Mouse (Mus musculus) G1E (cell line): ENCODE data around the gene Arcn1. TPM values are rescaled to one million over a fixed set of nuclear protein-coding genes. Genes with fewer than 3 reads are reported as not detected.

Experiments
- ATAC-seq: 2 replicates; pipeline ENCODE4 v1.8.0; 2016; ENCODE audit warnings: mild to moderate bottlenecking; ENCODE audit not compliant: insufficient number of reproducible peaks, poor library complexity, low FRiP score, severe bottlenecking; ENCODE audit errors: extremely low read depth
- DNase-seq: peaks from one replicate; pipeline ENCODE4 v3.0.0; 2012; ENCODE audit warnings: low spot score
- H3K27me3 ChIP-seq: 2 replicates; pipeline ENCODE4 v1.6.1; 2012; ENCODE audit warnings: mild to moderate bottlenecking, low read length, inconsistent platforms; ENCODE audit not compliant: insufficient read depth
- H3K36me3 ChIP-seq: replicated peaks from 2 replicates; pipeline ENCODE3; 2012; ENCODE audit warnings: mild to moderate bottlenecking, inconsistent platforms
- H3K4me1 ChIP-seq: 2 replicates; pipeline ENCODE4 v1.6.1; 2012; ENCODE audit warnings: low read depth, low read length, inconsistent platforms, mixed read lengths; ENCODE audit not compliant: insufficient read depth
- H3K4me3 ChIP-seq: 2 replicates; pipeline ENCODE4 v1.5.1; 2012; ENCODE audit warnings: low read depth, mild to moderate bottlenecking, inconsistent platforms, low read length, moderate library complexity, mixed read lengths
- H3K9me3 ChIP-seq: replicated peaks from 2 replicates; pipeline ENCODE4 v1.6.1; 2012; ENCODE audit warnings: inconsistent platforms
- CTCF ChIP-seq: IDR thresholded peaks from 2 replicates; pipeline ENCODE4 v1.5.1; 2012; ENCODE audit warnings: low read depth, low read length, inconsistent platforms, mixed read lengths
- GATA1 ChIP-seq: IDR thresholded peaks from 2 replicates; pipeline ENCODE4 v1.6.1; 2012; ENCODE audit warnings: borderline replicate concordance, low read length, inconsistent platforms, mixed read lengths
- GATA2 ChIP-seq: IDR thresholded peaks from 2 replicates; pipeline ENCODE4 v1.6.1; 2012; ENCODE audit warnings: low read depth, low read length, inconsistent platforms, borderline replicate concordance
- POLR2AphosphoS5 ChIP-seq: IDR thresholded peaks from 2 replicates; pipeline ENCODE4 v1.6.1; 2012; ENCODE audit warnings: low read depth, low read length, inconsistent platforms; ENCODE audit not compliant: insufficient replicate concordance
- TAL1 ChIP-seq: conservative IDR thresholded peaks from 2 replicates; pipeline ENCODE4 v1.6.1; 2012; ENCODE audit warnings: low read depth, low read length, inconsistent platforms, mixed read lengths
- polyA plus RNA-seq: library from polyadenylated mRNA; stranded (reverse); fragments of >175 nt; gene quantifications from 2 replicates; pipeline ENCODE4 v1.2.3, GENCODE M21; 2012
- total RNA-seq, 2 experiments: library from RNA; stranded (forward) in 1 of 2; stranded (reverse) in 1 of 2; fragments of 200-1000 nt in 1 of 2; fragments of >200 nt in 1 of 2; fragmentation: Nextera tagmentation in 1 of 2; gene quantifications; 2 replicates each; pipeline ENCODE4 v1.2.3; 2014 to 2017

Gene Arcn1
- total and polyA plus RNA-seq, 3 experiments = 16.7 to 239 (median 134) TPM

- no peak overlapping the region for H3K4me3 ChIP-seq
- H3K4me1 ChIP-seq = peaks cover 9% of the 10 kb centered on the region
- ATAC-seq (no peak), DNase-seq (no peak)
- no peak for TF ChIP-seq GATA2
- TF ChIP-seq TAL1 = no peak
- TF ChIP-seq POLR2AphosphoS5 = no peak
- TF ChIP-seq CTCF = no peak
- TF ChIP-seq GATA1 = no peak
- peaks cover 14% of the 10 kb centered on the region for H3K27me3 ChIP-seq
- peaks cover 56% of the 10 kb centered on the region for H3K36me3 ChIP-seq
- no peaks in the 10 kb centered on the region for H3K9me3 ChIP-seq
Measured at GRCm38 (mm10) chr9:44804678-44805077, 37.0 kb upstream of the Arcn1 start.

GRCm38 (mm10) chr9:44802808-44803450, 35.3 kb upstream of the Arcn1 start, which contains the start of gene Ttc36:
Gene Ttc36, minus strand, starts transcription at chr9:44803072.
- ATAC-seq = no peak
- DNase-seq = no peak
- Histone ChIP-seq H3K4me1 (peaks cover 26% of the 10 kb centered on the region), H3K9me3 (no peaks in the 10 kb centered on the region), H3K4me3 (no peak within 1 kb of the TSS), H3K27me3 (peaks cover 28% of the 10 kb centered on the region), H3K36me3 (peaks cover 39% of the 10 kb centered on the region)
- TF ChIP-seq GATA1 (no peak), TAL1 (no peak), CTCF (no peak), GATA2 (no peak), POLR2AphosphoS5 (no peak)

DNA sequence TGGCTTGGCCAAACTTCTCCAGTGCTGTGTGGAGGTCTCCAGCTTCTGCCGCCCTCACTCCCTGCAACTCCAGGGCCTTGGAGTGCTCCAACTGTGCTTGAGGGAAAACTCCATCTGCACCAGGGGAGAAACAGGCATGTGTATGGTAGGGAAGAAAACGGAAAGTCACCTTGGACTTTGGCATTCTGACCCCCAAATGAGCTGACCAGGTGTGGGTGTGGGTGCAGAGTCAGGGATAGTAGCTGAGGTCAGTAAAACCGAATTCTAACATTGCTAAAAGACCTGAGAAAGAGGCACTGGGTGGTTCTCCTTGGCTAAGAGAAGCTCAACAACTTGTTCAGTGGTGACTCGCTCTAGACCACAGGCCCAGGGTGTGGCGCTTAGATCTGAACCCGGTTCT, 34.0 kb upstream of the Arcn1 start:
- Histone ChIP-seq H3K36me3 (peaks cover 26% of the 10 kb centered on the region), H3K9me3 (no peaks in the 10 kb centered on the region), H3K4me3 (no peak overlapping the region), H3K4me1 (peaks cover 26% of the 10 kb centered on the region), H3K27me3 (peaks cover 30% of the 10 kb centered on the region)
- TF ChIP-seq CTCF (no peak), TAL1 (no peak), POLR2AphosphoS5 (no peak), GATA1 (no peak), GATA2 (no peak)
- DNase-seq = no peak
- no peak for ATAC-seq

DNA sequence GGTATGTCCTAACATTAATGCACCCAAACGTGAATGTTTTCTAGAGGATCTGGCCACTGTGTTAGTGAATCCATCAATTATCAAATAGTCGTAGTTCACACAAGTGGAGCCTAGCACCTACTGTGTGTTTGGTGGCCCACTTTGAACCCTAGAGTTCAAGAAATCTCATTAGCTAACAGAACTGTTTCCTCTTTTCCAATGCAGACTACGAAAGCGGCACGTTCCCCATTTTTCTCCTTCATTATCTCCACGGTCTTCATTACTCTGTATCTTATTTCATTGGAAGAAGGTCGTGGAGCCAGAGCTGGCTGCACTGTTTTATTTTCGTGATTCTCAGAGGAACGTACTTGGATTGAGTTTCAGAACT, 32.3 kb upstream of the Arcn1 start:
- no peak for ATAC-seq

DNA sequence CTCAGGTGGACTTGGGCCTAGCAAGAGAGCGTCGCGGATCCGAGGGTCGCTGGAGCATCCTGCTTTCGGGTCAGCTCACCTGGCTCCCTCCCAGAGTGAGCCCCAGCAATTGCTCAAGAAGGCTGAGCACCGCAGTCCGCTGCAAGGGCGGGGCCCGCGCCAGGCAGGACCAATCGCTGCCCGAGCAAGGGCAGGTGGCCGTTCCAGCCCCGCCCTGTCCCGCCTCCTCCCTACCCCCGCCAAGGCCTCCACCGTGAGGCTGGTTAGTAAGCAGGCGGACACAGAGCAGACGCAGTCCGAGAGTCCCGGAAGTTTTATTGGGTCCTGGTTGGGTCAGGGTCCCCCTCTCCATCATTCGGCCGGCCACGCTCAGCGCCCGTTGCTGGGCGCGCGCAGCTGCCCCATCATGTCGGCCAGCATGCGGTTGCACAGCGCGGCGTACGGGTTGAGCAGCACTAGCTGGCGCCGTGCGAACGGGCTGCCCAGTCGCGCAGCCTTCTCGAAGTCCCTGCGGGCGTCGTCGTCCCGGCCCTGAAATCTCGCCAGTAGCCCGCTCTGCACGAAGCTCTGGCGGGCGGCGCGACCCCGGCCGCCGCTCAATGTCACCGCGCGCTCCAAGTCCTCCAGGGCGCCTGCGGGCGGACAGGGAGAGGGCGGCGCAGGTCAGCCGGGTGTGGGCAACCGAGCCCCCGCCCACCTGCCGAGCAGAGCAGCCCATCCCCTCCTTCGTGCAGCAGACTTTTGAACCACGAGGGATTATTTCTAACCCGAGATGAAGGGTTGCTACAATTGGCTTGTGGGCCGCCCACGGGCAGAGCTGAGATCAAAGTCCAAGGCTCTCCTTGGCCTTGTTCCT, 31.7 kb upstream of the Arcn1 start, which contains the start of gene Tmem25:
Tmem25 (minus strand) TSS at position 206 of the 856 bp plus-strand sequence.
- H3K27me3 ChIP-seq = peaks cover 50% of the 10 kb centered on the region
- H3K4me3 ChIP-seq = peak within 1 kb of the TSS; percentile 76
- H3K9me3 ChIP-seq = no peaks in the 10 kb centered on the region
- H3K4me1 ChIP-seq = peaks cover 26% of the 10 kb centered on the region
- ATAC-seq (peak; percentile 77), DNase-seq (peak; percentile 85)
- peaks cover 6% of the 10 kb centered on the region for H3K36me3 ChIP-seq
- no peak for TF ChIP-seq TAL1
- TF ChIP-seq GATA1 = no peak
- TF ChIP-seq CTCF = no peak
- TF ChIP-seq GATA2 = no peak
- no peak for TF ChIP-seq POLR2AphosphoS5

More for the DNA sequence above, 32.3 kb upstream of the Arcn1 start:
- no peak for TF ChIP-seq CTCF
- no peak for TF ChIP-seq POLR2AphosphoS5
- TF ChIP-seq GATA1 = no peak
- TF ChIP-seq GATA2 = no peak
- Histone ChIP-seq H3K27me3 (peaks cover 44% of the 10 kb centered on the region), H3K4me1 (peaks cover 26% of the 10 kb centered on the region), H3K9me3 (no peaks in the 10 kb centered on the region), H3K36me3 (peaks cover 10% of the 10 kb centered on the region), H3K4me3 (peak overlapping the region; percentile 76)
- DNase-seq = no peak

GRCm38 (mm10) chr9:44798298-44798697, 30.7 kb upstream of the Arcn1 start:
- TF ChIP-seq TAL1 = no peak
- DNase-seq (no peak), ATAC-seq (no peak)
- Histone ChIP-seq H3K4me3 (no peak overlapping the region; the same call in 1 of the 2 replicates), H3K4me1 (peaks cover 26% of the 10 kb centered on the region), H3K27me3 (peaks cover 52% of the 10 kb centered on the region), H3K36me3 (peaks cover 3% of the 10 kb centered on the region), H3K9me3 (no peaks in the 10 kb centered on the region)
